Mouse (Mus musculus): ENCODE measurements at regions not wholly inside any gene's neighbourhood (a gene's known extent, or its start where the extent isn't known, plus 50 kb on each side); places are given as distances from the start of the nearest gene placed in this dataset.

DNA sequence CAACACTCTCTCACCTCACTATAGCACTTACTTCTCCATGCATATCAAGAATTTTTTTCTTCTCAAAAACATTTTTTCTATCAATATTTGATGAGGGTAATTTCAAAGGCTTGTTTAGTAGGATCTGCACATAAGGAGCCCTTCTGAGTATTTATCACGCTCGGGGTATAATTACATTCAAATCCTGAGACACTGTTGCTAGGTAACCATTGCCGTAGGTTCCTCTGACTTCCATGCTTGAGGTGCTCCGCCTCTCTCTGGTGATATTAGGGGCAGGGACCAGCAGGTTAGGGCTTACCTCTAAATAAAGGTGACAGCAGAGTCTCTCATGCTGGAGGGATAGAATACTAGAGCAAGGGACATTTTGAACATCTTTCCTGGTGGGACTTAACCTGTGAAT lies 54.4 kb upstream of the 9630041A04Rik start:
- ATAC-seq (ENCODE audit: insufficient number of reproducible peaks, low FRiP score, low TSS enrichment), result no peak

DNA sequence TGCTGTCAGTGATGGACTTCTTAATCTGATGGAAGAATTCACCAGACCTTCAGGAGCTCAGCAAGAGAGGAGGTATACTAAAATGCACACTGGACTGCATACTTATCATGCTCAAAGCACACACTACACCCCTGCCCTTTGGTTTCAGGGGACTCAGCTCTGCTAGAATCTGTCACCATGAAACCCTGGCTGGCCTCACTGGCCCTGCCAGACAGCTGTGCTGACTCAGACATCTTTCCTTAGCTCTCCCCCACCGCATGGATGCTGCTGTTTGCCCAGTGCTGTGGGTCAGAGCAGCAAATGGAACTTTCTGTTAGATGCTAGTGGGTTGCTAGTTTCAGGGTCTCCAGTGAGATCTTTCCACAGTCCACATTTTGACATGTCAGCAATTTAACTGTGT lies 64.9 kb upstream of the 9630041A04Rik start:
- no peak for ATAC-seq (ENCODE audit: insufficient number of reproducible peaks, low FRiP score, low TSS enrichment)

DNA sequence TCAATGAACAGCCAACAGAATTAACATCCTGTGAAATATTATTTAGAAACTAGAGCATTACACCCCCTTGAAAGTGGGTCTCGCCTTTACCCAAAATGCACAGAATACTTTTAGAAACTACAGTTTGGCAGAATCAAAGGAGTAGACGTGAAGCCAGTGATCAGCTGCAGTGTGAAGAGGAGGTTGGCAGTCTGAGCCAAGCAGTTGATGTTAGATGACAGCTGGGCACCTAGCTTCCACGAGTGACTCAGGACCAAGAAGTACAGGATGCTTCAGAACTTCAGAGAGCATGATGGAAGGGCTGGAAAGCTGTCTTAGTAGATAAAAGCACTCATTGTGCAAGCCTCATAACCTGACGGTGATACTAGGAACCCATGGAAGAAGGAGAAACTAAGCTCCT lies 65.6 kb upstream of the 9630041A04Rik start:
- no peak for ATAC-seq (ENCODE audit: insufficient number of reproducible peaks, low FRiP score, low TSS enrichment)

DNA sequence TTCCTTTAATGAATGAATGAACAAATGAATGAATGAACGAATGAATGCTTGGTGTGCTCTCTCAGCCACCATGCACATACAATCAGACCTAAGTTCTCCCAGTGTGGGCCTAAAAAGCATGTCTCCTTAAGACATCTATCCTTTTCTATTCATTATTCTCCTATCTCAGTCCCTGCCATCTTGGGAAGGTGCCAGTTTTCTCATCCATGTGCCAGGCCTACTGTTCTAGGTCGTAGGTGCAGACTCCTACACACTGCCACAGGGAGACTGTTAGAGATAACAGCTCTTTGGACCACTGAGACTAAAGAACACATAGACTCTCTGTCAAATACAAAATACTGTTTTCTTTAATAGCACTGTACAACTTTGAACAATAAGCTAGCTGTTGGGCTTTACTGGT lies 66.2 kb upstream of the 9630041A04Rik start:
- ATAC-seq (ENCODE audit: insufficient number of reproducible peaks, low FRiP score, low TSS enrichment), result no peak

DNA sequence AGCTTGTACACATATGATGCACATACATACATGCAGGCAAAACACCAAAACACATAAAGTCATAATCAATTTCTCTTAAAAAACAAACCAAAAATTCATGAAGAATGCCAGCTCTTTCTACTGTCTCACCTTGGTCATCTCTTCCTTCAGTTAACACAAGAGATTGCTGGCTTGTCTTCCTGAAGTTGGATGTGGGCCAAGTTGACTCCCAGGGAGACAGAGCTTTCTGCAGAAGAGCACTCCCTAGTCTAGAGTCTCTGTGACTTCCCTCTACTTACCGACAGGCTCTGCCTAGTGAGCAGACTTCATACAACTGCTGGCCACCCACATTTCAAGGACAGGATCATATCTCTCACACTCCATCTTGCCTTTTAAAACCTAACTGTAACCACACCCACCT lies 70.7 kb upstream of the 9630041A04Rik start:
- no peak for ATAC-seq (ENCODE audit: insufficient number of reproducible peaks, low FRiP score, low TSS enrichment)

DNA sequence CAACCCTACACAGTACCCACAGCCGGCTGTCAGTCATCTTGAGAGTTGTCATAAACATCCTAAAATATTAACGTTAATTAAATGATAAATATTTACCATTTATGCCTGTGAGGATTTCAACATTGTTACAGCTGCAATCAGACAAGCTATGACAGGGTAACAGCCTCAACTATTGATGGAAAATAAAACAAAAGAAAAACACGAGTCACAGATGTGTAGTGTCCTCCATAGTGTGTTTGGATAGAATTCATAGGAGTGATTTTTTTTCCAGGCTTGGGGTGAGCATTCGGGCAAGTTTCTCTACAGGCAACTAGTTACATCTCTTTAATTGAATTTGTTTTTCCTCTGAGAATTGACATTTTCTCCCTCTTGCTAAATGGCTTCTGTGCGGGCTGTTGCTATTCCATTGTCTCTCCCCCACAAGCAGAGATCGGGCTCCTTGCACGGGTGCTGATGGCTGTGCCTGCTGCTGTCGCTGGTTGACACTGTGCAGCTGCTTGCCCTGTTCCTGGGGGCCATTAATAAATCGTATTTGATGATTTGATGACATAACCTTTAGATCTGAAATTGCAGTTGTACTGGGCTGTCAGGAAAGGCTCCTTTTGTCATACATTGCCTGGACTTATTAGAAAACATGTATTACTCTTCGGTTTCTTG lies 120.6 kb upstream of the 9630041A04Rik start:
- ATAC-seq (ENCODE audit: insufficient number of reproducible peaks, low FRiP score, low TSS enrichment), result no peak

DNA sequence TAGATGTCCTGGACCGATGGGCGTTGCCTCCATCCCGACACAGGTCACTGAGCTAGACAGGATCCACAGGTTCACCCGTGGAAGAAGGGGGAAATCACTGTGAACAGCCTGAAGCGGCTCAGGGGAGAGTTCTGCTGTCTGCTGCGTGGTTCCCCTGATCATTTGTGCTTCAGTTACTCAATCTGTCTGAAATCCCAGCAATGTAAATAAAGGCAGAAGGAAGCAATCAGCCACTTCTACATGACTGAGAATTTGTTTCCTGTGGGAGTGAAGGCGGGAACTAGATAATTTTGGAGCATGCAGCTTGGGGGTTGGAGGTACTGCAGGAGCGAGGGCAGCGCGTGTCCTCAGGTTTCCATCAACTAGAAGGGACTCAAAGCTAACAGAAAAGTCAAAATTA lies 122.3 kb upstream of the 9630041A04Rik start:
- no peak for ATAC-seq (ENCODE audit: insufficient number of reproducible peaks, low FRiP score, low TSS enrichment)

DNA sequence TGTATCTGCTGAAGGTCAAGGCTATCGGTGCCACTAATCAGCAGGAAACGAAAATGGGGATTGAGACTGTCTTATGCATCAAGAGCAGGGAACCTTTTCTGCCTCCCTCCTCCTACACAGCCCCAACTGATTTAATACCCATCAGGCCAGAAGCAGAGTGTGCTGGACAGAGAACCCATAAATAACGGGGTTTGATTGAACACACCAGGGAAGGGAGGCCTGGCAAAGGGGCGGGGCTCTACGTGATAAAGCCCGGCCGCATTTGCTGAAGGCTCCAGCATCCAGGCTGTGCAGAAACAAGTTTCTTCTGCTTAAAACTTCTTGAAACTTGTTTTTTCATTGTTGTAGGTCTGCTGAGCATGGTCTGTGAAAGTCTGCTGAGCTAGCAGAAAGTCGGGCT lies 127.4 kb upstream of the 9630041A04Rik start:
- no peak for ATAC-seq (ENCODE audit: insufficient number of reproducible peaks, low FRiP score, low TSS enrichment)

DNA sequence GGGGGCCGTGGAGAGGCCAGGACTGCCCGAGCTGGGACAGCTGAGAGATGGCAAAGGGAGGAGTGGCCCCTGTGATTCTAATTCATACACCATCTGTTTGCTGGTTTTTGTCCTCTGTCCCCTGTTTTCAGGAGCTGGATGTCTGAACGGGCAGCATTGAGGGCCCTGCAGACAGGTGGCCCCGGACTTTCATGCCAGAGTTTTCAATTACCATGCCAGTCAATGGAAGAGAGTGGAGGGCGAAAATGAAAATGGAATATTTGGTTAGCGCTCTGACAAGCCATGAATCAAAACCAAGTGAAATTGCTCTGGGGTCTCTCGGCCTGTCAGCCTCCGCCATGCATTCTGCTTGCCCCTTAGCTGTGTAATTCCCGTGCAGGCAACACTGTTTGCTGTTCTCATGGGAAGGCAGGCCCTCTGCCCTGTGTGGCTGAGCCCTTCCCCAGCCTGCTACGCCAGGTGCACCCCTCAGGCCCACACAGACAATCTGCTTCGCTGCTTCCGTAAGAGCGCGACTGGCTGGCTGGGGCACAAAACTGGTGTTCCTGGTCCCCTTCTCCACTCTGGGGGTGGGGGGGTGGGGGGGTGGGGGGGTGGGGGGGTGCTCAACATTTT lies 127.9 kb upstream of the 9630041A04Rik start:
- no peak for ATAC-seq (ENCODE audit: insufficient number of reproducible peaks, low FRiP score, low TSS enrichment)

DNA sequence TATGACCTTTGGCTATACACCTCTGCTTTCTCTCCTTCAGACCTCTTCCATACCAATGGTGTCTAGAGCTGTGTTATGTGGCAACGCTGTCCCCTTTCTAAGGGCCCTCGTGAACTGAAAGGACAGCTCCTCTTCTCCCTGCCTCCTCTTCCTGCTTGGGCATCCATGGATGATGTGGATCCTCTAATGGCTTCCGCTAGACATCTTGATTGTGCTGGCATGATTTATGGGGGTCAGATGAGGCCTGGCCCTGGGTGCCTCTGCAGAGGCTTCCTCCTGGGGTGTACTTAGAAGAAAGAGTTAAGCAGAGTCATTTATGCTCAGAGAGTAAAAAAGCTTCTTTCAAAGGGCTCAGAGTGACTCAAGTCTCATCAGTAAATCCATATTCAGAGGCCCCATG lies 131.5 kb upstream of the 9630041A04Rik start:
- no peak for ATAC-seq (ENCODE audit: insufficient number of reproducible peaks, low FRiP score, low TSS enrichment)

DNA sequence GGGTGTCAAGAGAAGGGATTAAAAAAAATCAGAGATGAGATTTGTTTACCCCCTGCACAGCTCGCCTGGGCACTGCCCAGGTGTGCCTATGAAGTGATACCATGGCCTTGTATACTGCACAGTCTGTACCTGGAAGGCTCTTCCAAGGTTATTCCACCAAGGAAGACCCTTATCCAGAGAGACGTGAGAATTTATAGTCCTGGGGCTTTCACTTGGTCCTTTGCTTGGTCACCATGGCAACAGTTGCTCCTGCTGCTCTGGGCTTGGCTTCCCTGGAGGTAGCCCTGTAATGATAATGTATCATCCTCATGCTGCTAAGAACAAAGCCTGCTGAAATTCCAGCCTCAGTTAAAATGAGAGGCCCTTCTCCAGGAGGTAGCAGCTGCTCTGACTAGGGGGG lies 143.7 kb upstream of the 9630041A04Rik start:
- ATAC-seq (ENCODE audit: insufficient number of reproducible peaks, low FRiP score, low TSS enrichment), result no peak

DNA sequence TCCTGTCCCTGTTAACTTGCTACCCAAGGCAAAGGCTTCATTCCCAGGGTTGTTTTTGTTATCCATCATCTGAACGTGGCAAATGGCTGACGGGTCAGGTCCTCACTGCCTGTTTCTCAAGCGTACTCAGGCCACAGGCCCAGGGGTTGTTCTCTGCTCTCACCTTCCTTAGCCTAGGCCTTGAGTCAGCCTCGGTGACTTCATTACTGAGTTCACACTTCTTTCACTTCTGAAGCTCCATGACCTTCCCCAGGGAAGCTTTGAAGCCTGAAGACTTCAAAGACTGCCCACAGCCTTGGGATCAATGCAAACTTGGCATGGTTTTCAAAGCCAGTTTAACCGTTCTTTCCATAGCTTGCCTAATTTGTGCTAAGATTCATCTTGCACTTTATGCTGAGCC lies 145.3 kb upstream of the 9630041A04Rik start:
- no peak for ATAC-seq (ENCODE audit: insufficient number of reproducible peaks, low FRiP score, low TSS enrichment)

DNA sequence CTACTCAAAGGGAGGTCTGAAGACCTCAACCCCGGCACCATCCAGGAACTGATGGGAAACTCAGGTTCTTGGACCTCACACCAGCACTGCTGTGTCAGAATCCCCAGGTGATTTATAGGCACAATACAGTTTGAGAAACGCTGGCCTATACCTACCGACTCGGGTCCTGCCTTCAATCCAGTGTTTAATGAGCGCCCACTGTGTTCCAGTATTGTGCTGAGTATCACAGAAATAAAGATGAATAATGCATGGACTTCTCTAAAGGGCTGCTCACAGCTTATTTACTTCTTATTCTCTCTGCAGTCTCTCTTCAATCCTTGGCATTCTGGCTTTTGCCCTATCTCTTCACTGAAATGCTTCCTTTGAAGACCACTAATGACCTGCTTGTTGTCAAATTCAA lies 146.8 kb upstream of the 9630041A04Rik start:
- no peak for ATAC-seq (ENCODE audit: insufficient number of reproducible peaks, low FRiP score, low TSS enrichment)

DNA sequence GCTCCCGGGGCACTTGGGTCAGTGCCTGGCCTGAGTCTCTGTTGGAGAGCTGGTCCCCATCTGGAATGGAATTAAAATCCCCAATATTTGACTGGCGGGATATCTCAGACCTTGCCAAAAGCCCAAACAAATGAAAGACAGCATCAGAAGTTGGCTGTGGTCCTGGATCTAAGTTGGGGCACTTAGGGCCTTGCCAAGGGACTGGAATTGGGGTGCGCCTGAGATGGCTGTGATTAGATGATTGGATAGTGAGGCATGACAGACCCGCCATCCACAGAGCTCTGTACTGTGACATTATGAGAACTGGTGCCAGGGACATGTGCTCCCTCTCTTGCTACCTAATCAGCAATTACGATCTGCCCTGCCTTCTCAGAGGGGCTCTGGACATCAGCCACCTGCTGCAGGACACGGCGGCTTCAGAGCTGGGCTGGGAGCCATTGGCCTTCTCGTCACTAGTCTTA lies 151.0 kb upstream of the 9630041A04Rik start:
- ATAC-seq (ENCODE audit: insufficient number of reproducible peaks, low FRiP score, low TSS enrichment), result peak; percentile 80

DNA sequence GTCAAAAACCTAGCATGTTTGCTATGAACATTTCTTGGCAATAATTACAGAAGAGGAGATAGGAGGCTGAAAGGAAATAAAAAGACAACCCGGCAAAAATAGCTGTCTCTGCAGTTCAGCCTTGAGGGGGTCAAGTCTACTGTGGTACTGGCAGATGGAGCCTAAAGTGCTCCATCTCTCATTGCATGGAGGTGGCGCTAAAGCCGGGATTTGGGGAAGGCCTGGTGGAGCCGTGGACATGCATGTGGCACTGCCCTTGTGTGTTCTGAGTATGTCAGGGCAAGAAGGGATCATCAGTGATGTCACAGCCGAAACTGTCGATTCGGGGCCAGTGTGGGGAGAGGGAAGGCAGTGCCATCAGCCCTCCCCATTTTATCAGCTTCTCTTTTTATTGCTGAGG lies 161.3 kb upstream of the 9630041A04Rik start:
- no peak for ATAC-seq (ENCODE audit: insufficient number of reproducible peaks, low FRiP score, low TSS enrichment)

DNA sequence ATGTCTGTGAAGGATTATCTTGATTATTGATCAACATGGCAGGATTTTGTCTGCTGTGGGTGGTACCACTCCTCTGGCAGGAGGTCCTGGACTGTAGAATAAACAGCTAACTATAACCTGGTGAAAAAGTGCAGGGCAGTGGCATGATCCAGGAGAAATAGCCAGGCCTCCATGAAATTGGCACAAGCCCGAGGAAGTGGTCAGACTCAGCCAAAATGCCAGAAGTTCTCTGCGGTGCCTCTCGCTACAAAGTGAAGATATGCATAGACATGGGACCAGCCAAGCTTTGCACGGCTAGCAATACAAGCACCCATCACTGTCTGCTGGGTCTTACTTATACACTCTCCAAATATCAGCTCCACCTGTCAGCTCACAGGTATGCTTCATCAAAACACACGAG lies 167.6 kb upstream of the 9630041A04Rik start:
- no peak for ATAC-seq (ENCODE audit: insufficient number of reproducible peaks, low FRiP score, low TSS enrichment)

DNA sequence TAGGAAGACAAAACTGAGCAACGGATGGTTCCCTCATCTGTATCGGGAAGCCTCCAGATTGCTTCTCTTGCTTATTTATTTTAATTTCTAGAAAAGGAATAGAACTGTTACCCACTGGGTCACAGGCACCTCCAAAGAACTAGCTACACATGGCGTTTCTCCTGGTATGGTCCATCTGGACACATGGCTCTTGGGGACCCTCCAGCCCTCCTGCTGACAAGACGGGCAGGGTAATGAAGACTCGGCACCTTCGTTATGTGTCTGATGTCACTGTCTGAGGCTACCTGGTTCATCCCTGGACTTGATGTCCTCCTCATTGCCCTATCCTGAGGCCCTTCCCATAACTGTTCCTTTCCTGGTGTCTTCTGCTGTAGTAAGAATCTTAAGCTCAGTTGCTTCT lies 170.3 kb upstream of the 9630041A04Rik start:
- no peak for ATAC-seq (ENCODE audit: insufficient number of reproducible peaks, low FRiP score, low TSS enrichment)

DNA sequence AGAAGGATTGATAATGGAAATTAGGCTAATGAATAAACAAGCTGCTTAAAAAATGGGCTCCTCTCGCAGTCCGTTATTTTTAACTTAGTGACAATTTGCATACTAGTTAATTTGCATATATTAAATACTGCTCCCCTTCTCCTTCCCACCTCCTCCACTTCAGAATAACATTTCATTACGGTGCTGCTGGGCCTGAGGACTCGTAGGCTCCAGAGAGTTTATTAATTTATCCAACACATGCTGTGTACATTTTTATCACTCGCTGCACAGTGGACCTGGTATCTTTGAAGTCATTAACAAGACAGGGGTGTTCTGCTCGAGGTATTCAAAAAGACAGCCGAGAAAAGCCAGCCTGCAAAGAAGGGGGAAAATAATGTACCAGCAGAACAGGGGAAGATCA lies 170.7 kb upstream of the 9630041A04Rik start:
- ATAC-seq (ENCODE audit: insufficient number of reproducible peaks, low FRiP score, low TSS enrichment), result no peak

DNA sequence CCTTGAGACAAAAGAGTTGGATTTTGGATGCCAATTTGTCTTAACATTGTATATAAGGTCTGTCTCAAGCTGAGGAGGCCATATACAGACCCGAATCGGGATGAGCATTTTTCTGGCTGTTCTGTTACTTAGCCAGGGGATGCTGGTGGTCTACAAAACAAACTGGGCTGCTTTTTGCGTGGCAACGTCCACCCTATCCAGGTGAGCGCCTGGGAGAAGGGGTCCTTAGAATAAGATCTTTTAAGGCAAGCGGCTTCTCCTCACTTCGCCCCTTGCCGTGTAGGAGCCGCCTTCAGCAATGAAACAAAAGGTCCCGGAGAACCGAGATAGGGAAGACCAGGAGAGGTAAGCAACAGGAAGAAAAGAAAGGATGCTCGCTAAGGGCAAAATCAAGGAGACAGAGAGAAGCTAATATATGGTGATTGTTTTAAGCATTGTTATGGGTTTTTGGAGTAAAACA lies 171.2 kb upstream of the 9630041A04Rik start:
- ATAC-seq (ENCODE audit: insufficient number of reproducible peaks, low FRiP score, low TSS enrichment), result no peak

DNA sequence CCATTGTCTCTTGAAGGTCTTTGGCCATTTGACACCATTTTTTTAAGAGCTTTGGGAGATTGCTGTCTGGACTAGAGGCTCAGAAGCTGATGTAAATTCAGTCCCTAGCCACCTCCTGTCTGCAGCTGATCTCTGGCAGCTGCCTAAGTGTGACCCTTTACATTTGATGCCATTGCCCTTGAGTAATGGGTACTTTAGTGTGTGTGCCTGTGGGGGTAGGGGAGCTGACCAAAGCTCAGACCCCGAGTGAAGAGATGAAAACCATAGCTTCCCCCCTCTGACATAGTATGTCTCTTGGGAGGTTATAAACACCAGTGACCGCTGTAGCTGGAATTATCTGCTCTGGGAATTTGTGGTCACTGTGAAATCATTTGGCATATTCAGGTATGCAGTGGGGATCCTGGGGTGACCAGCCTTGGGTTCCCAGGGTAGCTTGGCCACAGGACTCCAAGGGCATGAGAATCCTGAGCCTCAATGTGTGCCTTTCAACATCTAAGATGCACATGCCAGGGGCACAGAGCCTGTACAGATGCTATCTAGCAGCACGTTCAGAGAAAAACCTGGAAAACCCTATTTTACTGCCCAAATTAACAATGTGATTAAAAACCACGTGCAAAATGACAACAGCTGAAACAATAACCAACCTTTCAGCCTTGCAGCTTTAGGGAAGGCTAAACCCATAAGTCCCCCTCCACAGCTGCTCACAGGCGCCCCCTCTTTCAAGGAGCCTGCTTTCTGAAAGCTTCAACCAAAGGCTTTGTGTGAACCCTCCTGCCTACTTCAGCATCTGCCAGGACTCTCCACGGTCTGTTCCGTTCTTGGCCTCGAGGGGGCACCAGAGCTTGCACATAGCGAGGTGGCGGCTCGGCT lies 171.9 kb upstream of the 9630041A04Rik start:
- ATAC-seq (ENCODE audit: insufficient number of reproducible peaks, low FRiP score, low TSS enrichment), result peak; percentile 62; the same call in 1 of the 2 replicates

DNA sequence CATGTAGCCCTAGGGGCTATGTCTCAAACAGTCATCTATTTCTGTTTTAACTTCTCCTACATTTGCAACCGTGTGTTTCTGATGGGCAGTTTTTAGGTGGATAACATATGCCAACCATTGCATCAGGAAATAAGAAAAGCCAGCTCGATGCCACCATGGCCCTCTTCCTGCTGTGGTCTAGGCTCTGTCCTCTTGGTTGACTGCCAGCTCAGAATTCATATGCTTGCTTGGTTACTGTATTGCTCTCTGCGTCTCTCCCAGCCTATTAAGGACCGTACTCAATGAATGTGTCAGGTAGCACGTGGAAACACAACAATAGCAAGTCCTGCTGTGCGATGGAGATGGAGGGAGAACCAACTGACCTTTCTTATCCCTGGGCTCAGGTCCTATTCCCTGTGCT lies 174.4 kb upstream of the 9630041A04Rik start:
- no peak for ATAC-seq (ENCODE audit: insufficient number of reproducible peaks, low FRiP score, low TSS enrichment)

All from cerebellum, adult (tissue).